Mouse (Mus musculus) lung, adult 2 months (tissue): Measurements from ENCODE around the gene Cyb5d1.

ENCODE experiments used
- CTCF ChIP-seq: fragments of 200-500 bp; IDR thresholded peaks from 2 replicates; pipeline ENCODE4 v1.5.1; 2011; ENCODE audit warnings: mild to moderate bottlenecking, low read length, control low read depth; ENCODE audit not compliant: insufficient read depth
- POLR2A ChIP-seq: fragments of 200-500 bp; IDR thresholded peaks from 2 replicates; pipeline ENCODE4 v1.6.1; 2011; ENCODE audit warnings: low read depth, mild to moderate bottlenecking, control low read depth, low read length, borderline replicate concordance; ENCODE audit errors: extremely low read depth

DNA sequence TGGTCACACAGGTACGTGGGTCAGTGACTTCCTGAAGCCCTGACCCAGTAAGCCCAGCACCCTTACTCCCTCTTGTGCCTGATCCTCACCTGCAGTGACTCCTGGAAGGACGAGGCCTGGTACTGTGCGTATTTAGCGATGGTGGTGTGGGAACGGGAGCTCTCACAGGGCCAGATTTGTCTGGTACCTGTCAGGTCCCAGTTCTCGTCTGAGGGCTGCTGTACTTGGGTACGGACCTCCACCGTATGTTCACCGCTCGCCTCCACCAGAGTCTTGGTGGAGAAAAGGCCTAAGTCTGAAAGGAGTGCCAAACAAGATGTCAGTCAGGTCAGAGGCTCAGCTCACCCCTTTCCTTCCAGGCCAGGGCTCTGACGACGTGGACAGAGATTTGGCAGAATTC, 6.6 kb upstream of the Cyb5d1 start:
- TF ChIP-seq CTCF = no peak
- no peak for TF ChIP-seq POLR2A
